Mouse (Mus musculus) gastrocnemius, adult 8-10 months (tissue): ENCODE data around the gene Tnk1. TPM values are rescaled to one million over a fixed set of nuclear protein-coding genes. Genes with fewer than 3 reads are reported as not detected.

Experiments
- DNase-seq, 2 experiments: peaks; one replicate each; pipeline ENCODE4 v3.0.0; 2022; ENCODE audit warnings: low spot score in 2 of 2
- microRNA-seq: library from miRNA; unstranded; fragments of <30 nt; microRNA quantifications from one replicate; pipeline ENCODE4 v1.2.0, GENCODE M21; 2022
- total RNA-seq, 4 experiments: library from RNA; stranded (reverse); gene quantifications; 2 replicates each; pipeline ENCODE4 v1.2.4; 2022

Tnk1 gene
- total RNA-seq, 4 experiments from 2014 or later: 0.31 TPM; not detected in 3

- DNase-seq: peak; percentile 55 to 64
These were observed 54.5 kb downstream of the Tnk1 start for GRCm38 (mm10) chr11:69803786-69804651.

GRCm38 (mm10) chr11:69803328-69803727 is 55.2 kb downstream of the Tnk1 start:
- no peak for DNase-seq

DNA sequence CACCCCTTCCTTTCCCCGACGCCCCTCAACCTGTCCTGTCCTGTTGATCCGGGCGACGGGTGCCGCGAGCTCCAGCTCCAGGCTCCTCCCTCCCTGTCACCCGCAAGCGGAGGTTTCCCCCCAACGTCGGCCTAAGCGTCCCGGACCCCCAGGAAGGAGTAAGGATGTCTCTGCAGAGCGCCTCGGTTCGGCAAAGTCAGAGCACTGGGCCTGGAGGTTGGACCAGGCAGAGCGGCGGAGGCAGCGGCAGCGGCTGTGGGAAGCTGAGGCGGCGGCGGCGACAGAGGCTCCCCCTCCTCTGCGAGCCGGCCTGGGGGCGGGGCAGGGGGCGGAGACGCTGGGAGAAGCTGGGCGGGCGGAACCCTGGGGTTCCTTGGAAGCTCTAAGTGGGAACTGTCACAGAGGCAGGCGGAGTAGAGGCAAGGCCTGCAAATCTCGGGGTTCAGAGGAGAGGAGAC is 55.9 kb downstream of the Tnk1 start:
- peak; percentile 75 to 79 for DNase-seq

- DNase-seq: no peak
These were observed 57.1 kb downstream of the Tnk1 start, which contains the start of gene Fgf11 for GRCm38 (mm10) chr11:69801379-69801977. TSS of gene Fgf11 (minus strand) at chr11:69801857.

Small RNAs within 50 kb of the gene (microRNA-seq; reads per million reads assigned to microRNA genes)
- not detected for gene Mir6924

Other genes starting within 250 kb of the Tnk1 start
- gene Shbg, start 240.8 kb downstream of the Tnk1 start, total RNA-seq: not detected
- gene Sat2, start 236.7 kb downstream of the Tnk1 start, total RNA-seq: 1 to 10 TPM; 1.4 to 3.8 (median 2.7) TPM
- gene Fxr2, start 225.7 kb downstream of the Tnk1 start, total RNA-seq: 100 to 1,000 TPM; 104 to 114 (median 108) TPM
- gene Sox15, start 203.4 kb downstream of the Tnk1 start, total RNA-seq: not detected
- 1 to 10 TPM; 7.3 to 8.8 (median 8.3) TPM for gene Mpdu1, start 196.1 kb downstream of the Tnk1 start, total RNA-seq
- 1 to 10 TPM in 3 of 4 experiments, under 1 TPM in 1; 0.73 to 3.7 (median 1.4) TPM for gene Cd68, start 192.6 kb downstream of the Tnk1 start, total RNA-seq
- gene Eif4a1, start 186.3 kb downstream of the Tnk1 start, total RNA-seq: 100 to 1,000 TPM in 1 of 4 experiments, 10 to 100 TPM in 3; 81.9 to 109 (median 91.5) TPM
- 10 to 100 TPM; 25.7 to 29.4 (median 28.3) TPM for gene Senp3, start 176.6 kb downstream of the Tnk1 start, total RNA-seq
- under 1 TPM in 3 of 4 experiments, not detected in 1; 0.48 to 0.56 (median 0.54) TPM for gene Tnfsf13, start 172.9 kb downstream of the Tnk1 start, total RNA-seq
- gene Tnfsf12, start 162.9 kb downstream of the Tnk1 start, total RNA-seq: 1 to 10 TPM; 6.0 to 9.0 (median 7.1) TPM
- gene Tnfsfm13, start 162.6 kb downstream of the Tnk1 start, total RNA-seq: 1 to 10 TPM; 1.3 to 1.7 (median 1.6) TPM
- gene Polr2a, start 100.1 kb downstream of the Tnk1 start, total RNA-seq: 10 to 100 TPM; 27.8 to 38.4 (median 35.3) TPM
- not detected for gene Slc35g3, start 96.8 kb downstream of the Tnk1 start, total RNA-seq
- gene Zbtb4, start 92.8 kb downstream of the Tnk1 start, total RNA-seq: 10 to 100 TPM; 35.6 to 40.3 (median 38.5) TPM
- 10 to 100 TPM; 25.2 to 33.8 (median 28.9) TPM for gene Chrnb1, start 62.8 kb downstream of the Tnk1 start, total RNA-seq
- gene Fgf11, start 56.9 kb downstream of the Tnk1 start, total RNA-seq: 1 to 10 TPM; 2.5 to 5.8 (median 4.0) TPM
- under 1 TPM; 0.17 to 0.31 (median 0.24) TPM for gene Tmem102, start 53.1 kb downstream of the Tnk1 start, total RNA-seq
- gene Gm39566, start 43.4 kb downstream of the Tnk1 start, total RNA-seq: not detected
- not detected for gene Spem2, start 40.3 kb downstream of the Tnk1 start, total RNA-seq
- gene Spem1, start 36.5 kb downstream of the Tnk1 start, total RNA-seq: not detected
- gene Nlgn2, start 20.9 kb downstream of the Tnk1 start, total RNA-seq: 1 to 10 TPM; 1.3 to 2.4 (median 1.7) TPM
- 100 to 1,000 TPM; 143 to 214 (median 181) TPM for gene Tmem256, start 20.2 kb downstream of the Tnk1 start, total RNA-seq
- 10 to 100 TPM in 2 of 4 experiments, 1 to 10 TPM in 2; 8.7 to 10.6 (median 9.4) TPM for gene Plscr3, start 12.4 kb downstream of the Tnk1 start, total RNA-seq
- gene Tmem95, start 19.3 kb upstream of the Tnk1 start, total RNA-seq: not detected
- 1 to 10 TPM in 2 of 4 experiments, under 1 TPM in 2; 0.97 to 1.3 (median 1.1) TPM for gene Kctd11, start 22.7 kb upstream of the Tnk1 start, total RNA-seq
- gene Acap1, start 36.8 kb upstream of the Tnk1 start, total RNA-seq: under 1 TPM in 3 of 4 experiments, not detected in 1; 0.15 to 0.21 (median 0.19) TPM
- 1 to 10 TPM in 1 of 4 experiments, under 1 TPM in 3; 0.22 to 1.1 (median 0.57) TPM for gene 2810408A11Rik, start 42.3 kb upstream of the Tnk1 start, total RNA-seq
- 10 to 100 TPM; 21.6 to 31.3 (median 25.5) TPM for gene Neurl4, start 42.3 kb upstream of the Tnk1 start, total RNA-seq
- gene Gps2, start 55.2 kb upstream of the Tnk1 start, total RNA-seq: 10 to 100 TPM; 38.6 to 53.2 (median 50.3) TPM
- gene Eif5a, start 63.2 kb upstream of the Tnk1 start, total RNA-seq: 100 to 1,000 TPM; 443 to 477 (median 467) TPM
- 10 to 100 TPM in 1 of 4 experiments, 1 to 10 TPM in 3; 8.5 to 11.4 (median 9.2) TPM for gene Ybx2, start 77.1 kb upstream of the Tnk1 start, total RNA-seq
- gene Slc2a4, start 89.5 kb upstream of the Tnk1 start, total RNA-seq: 100 to 1,000 TPM; 397 to 490 (median 424) TPM
- not detected for gene Cldn7, start 106.0 kb upstream of the Tnk1 start, total RNA-seq
- gene Ctdnep1, start 122.4 kb upstream of the Tnk1 start, total RNA-seq: 100 to 1,000 TPM; 266 to 308 (median 283) TPM
- 10 to 100 TPM; 38.8 to 40.8 (median 39.4) TPM for gene Elp5, start 123.8 kb upstream of the Tnk1 start, total RNA-seq
- 100 to 1,000 TPM; 186 to 216 (median 214) TPM for gene Gabarap, start 132.4 kb upstream of the Tnk1 start, total RNA-seq
- gene Phf23, start 137.0 kb upstream of the Tnk1 start, total RNA-seq: 10 to 100 TPM; 20.5 to 28.5 (median 23.0) TPM
- 1 to 10 TPM; 3.8 to 5.2 (median 4.5) TPM for gene Dvl2, start 141.9 kb upstream of the Tnk1 start, total RNA-seq
- 100 to 1,000 TPM; 288 to 338 (median 299) TPM for gene Acadvl, start 156.7 kb upstream of the Tnk1 start, total RNA-seq
- 1 to 10 TPM; 3.3 to 6.9 (median 4.2) TPM for gene Dlg4, start 158.2 kb upstream of the Tnk1 start, total RNA-seq
- not detected for gene Asgr1, start 195.4 kb upstream of the Tnk1 start, total RNA-seq
- gene Asgr2, start 233.9 kb upstream of the Tnk1 start, total RNA-seq: not detected